Mouse (Mus musculus) kidney, adult 2 months (tissue): ENCODE results near the gene Pak7. TPM values are rescaled to one million over a fixed set of nuclear protein-coding genes. Genes with fewer than 3 reads are reported as not detected.

Experiments
- DNase-seq: peaks from one replicate; pipeline ENCODE4 v3.0.0; 2021
- H3K27ac ChIP-seq: fragments of 200-500 bp; 2 replicates; pipeline ENCODE4 v1.5.1; 2012; ENCODE audit warnings: low read depth, low read length, control low read depth, inconsistent platforms; ENCODE audit not compliant: insufficient read depth
- H3K27me3 ChIP-seq: fragments of 200-500 bp; replicated peaks from 2 replicates; pipeline ENCODE4 v1.6.1; 2012; ENCODE audit warnings: mild to moderate bottlenecking, moderate library complexity, low read length, inconsistent platforms; ENCODE audit not compliant: control insufficient read depth, insufficient read depth
- H3K36me3 ChIP-seq: fragments of 200-500 bp; 2 replicates; pipeline ENCODE4 v1.6.1; 2012; ENCODE audit warnings: mild to moderate bottlenecking, moderate library complexity, low read length, inconsistent platforms; ENCODE audit not compliant: control insufficient read depth, insufficient read depth
- H3K4me1 ChIP-seq: fragments of 200-500 bp; 2 replicates; pipeline ENCODE4 v1.6.1; 2011; ENCODE audit warnings: low read length; ENCODE audit not compliant: control insufficient read depth, insufficient read depth
- H3K4me3 ChIP-seq: fragments of 200-500 bp; 2 replicates; pipeline ENCODE4 v1.5.1; 2011; ENCODE audit warnings: mild to moderate bottlenecking, low read depth, low read length, control low read depth; ENCODE audit not compliant: insufficient read depth
- CTCF ChIP-seq: fragments of 200-500 bp; conservative IDR thresholded peaks from 2 replicates; pipeline ENCODE4 v1.5.1; 2011; ENCODE audit warnings: low read depth, mild to moderate bottlenecking, control low read depth, low read length, moderate library complexity, mixed read lengths; ENCODE audit not compliant: insufficient read depth, insufficient read length
- POLR2A ChIP-seq: fragments of 200-500 bp; IDR thresholded peaks from one replicate; pipeline ENCODE4 v1.6.1; 2011; ENCODE audit warnings: low read depth, low read length, control low read depth
- WGBS: fragments of 180-500 bp; shearing (Covaris S2); methylation state at CpG from one replicate; pipeline ENCODE4 v1.1.7; 2018; 5-methylcytosine and 5-hydroxymethylcytosine counted together
- polyA plus RNA-seq: library from polyadenylated mRNA; depleted of rRNA; stranded (reverse); fragments of >200 nt; gene quantifications from 2 replicates; pipeline ENCODE4 v1.2.3, GENCODE M21; 2012

The Pak7 gene
- polyA plus RNA-seq, 1 experiment = not detected

GRCm38 (mm10) chr2:136118006-136118405, 269.8 kb downstream of the Pak7 start:
- H3K27me3 ChIP-seq = no peaks in the 10 kb centered on the region
- no peak overlapping the region for H3K27ac ChIP-seq
- no peak overlapping the region for H3K4me3 ChIP-seq
- TF ChIP-seq POLR2A = no peak
- TF ChIP-seq CTCF = no peak
- H3K36me3 ChIP-seq = no peaks in the 10 kb centered on the region
- 91% methylated on average over 2 of the region's 2 CpGs for WGBS
- no peaks in the 10 kb centered on the region for H3K4me1 ChIP-seq
- no peak for DNase-seq

- WGBS = 78% methylated on average over 6 of the region's 6 CpGs
- H3K4me1 ChIP-seq = no peaks in the 10 kb centered on the region
- H3K4me3 ChIP-seq = no peak overlapping the region
- H3K27ac ChIP-seq = no peak overlapping the region
- no peaks in the 10 kb centered on the region for H3K27me3 ChIP-seq
- H3K36me3 ChIP-seq = no peaks in the 10 kb centered on the region
- TF ChIP-seq CTCF (no peak), POLR2A (no peak)
- no peak for DNase-seq
These were observed 274.4 kb downstream of the Pak7 start for GRCm38 (mm10) chr2:136113374-136113773.

DNA sequence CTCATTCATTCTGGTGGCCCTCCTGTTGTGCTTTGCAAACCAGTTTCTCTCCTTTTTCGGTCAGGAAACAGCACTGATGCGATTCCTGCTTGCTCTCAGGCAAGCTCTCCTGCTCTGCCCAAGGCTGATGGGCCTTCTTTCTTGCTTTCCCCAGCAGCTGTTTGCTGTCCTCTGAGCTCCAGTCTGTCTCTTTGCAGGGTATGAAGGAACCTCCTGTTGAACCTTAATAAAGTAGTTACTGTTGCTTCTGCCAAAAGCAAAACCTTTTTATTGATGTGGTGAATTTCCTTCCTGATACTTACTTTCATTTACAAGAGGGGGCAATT, 278.8 kb downstream of the Pak7 start:
- no peak overlapping the region for H3K27ac ChIP-seq

DNA sequence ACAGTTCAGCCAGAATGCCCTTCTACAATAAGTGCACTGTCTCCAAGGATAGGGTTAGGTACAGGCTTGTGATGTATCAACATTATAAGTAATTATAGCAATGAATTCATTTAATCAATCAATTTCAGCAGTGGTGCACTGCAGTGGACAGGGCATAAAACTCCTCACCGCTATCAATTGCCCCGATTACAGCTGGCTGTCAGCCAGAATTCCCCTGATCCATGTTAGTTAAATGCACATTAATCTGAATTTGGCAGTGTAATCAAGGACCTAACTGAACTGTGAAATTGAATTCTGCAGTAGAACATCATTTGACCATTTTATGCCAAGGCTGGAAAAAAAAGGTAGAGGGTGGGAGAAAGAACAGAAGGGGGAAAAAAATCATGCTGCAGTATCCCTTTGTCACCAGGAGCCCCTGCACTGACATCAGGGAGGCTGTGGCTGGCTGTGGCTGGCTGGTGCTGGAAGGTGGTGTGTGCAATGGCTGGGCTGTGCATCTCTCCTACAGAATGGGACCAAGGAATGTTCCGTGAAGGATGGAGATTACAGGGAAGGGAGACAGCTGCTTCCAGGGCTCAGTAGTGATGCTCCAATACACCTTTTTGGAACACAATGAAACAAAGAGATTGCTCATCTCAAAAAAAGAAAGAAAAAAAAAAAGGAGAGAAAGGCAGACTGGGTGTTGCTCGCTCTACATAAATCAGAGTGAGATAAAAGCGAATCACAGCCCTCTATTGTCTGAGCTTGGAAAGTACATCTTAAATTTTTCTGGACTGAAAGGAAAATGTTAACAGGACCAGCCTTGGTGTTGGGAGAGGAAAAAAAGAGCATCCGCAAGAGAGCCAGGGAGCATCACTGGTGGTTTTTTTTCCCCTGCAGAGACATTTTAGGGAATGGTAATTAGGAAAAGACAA, 279.4 kb downstream of the Pak7 start:
- WGBS = 28% methylated on average over 6 of the region's 6 CpGs
- no peak for DNase-seq
- no peaks in the 10 kb centered on the region for H3K36me3 ChIP-seq
- TF ChIP-seq CTCF (no peak), POLR2A (no peak)
- no peak overlapping the region for H3K4me3 ChIP-seq
- H3K27me3 ChIP-seq = no peaks in the 10 kb centered on the region
- no peaks in the 10 kb centered on the region for H3K4me1 ChIP-seq
- no peak overlapping the region for H3K27ac ChIP-seq

More for the DNA sequence above, 278.8 kb downstream of the Pak7 start:
- DNase-seq = no peak
- no peak overlapping the region for H3K4me3 ChIP-seq
- H3K36me3 ChIP-seq = no peaks in the 10 kb centered on the region
- TF ChIP-seq CTCF (no peak), POLR2A (no peak)
- H3K4me1 ChIP-seq = no peaks in the 10 kb centered on the region
- H3K27me3 ChIP-seq = no peaks in the 10 kb centered on the region
- 24% methylated on average over 2 of the region's 2 CpGs for WGBS

DNA sequence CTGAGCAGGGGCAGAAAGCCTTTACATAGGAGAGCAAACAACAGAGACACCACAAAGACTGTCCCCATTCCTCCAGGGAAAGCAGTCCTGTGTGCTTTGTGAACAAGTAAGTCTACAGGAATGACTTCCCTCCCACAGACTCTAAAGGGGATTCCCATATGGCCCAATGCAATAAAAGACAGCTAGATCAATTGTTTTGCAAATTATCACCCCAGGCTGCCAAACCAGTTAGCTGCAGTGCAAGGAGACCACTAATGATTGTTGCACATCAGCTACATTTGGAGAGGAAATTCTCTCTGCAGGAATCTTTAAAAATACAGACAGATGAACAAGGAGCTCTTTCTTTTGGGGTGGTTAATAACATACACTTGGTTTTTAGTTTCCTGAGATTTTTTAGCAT, 280.2 kb downstream of the Pak7 start:
- DNase-seq = no peak
- no peak overlapping the region for H3K27ac ChIP-seq
- no peaks in the 10 kb centered on the region for H3K36me3 ChIP-seq
- no peaks in the 10 kb centered on the region for H3K4me1 ChIP-seq
- TF ChIP-seq CTCF (no peak), POLR2A (no peak)
- H3K27me3 ChIP-seq = no peaks in the 10 kb centered on the region
- no peak overlapping the region for H3K4me3 ChIP-seq

DNA sequence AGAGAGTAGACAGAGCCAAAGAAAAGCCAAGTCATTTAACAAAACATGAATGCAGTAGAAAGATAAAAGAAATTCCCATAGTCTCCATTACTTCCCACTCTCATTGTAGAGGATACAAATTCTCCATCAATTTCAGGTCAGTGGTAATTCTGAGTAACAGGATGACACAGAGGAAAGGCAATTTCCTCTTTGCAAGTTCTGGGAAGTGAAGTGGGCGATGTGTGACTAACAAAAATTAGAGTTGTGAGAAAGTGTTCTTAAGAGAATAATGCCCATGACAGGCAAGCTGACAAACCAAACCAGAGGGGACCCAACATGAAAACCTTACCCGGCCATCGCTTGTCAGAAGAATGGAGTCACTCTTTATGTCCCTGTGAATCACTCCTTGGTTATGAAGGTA, 290.6 kb downstream of the Pak7 start:
- Histone ChIP-seq H3K36me3 (no peaks in the 10 kb centered on the region), H3K27me3 (no peaks in the 10 kb centered on the region; the same call in 1 of the 2 replicates), H3K27ac (no peak overlapping the region), H3K4me3 (no peak overlapping the region), H3K4me1 (no peaks in the 10 kb centered on the region)
- TF ChIP-seq POLR2A (no peak), CTCF (no peak)
- WGBS = 82% methylated on average over 3 of the region's 3 CpGs
- DNase-seq = no peak

DNA sequence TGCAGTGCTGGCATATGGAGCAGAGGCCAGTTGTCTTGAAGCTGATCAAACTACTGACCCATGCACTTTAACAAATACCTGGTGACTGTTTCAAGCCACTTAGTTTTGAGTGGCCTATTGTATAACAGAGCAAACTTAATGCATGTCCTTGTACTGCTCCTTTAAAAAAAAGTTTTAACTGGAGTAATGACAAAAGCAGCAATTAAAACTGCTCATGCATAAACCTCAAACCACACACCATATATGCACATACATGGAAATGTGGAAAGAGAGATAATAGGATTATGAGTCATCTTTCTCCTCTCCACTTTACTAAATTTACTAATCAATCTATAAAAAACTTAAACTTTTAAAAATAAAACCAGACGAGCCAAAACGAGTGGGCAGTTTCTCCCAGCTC, 291.8 kb downstream of the Pak7 start:
- no peaks in the 10 kb centered on the region for H3K36me3 ChIP-seq
- 21% methylated on average over 2 of the region's 2 CpGs for WGBS
- no peak for DNase-seq
- H3K4me3 ChIP-seq = no peak overlapping the region
- no peaks in the 10 kb centered on the region; the same call in 1 of the 2 replicates for H3K27me3 ChIP-seq
- H3K27ac ChIP-seq = no peak overlapping the region
- TF ChIP-seq POLR2A = no peak
- no peak for TF ChIP-seq CTCF
- no peaks in the 10 kb centered on the region for H3K4me1 ChIP-seq
